ENCODE assay signal across 9 mouse cellular contexts in genomic region chr11:117628312-117628779, GRCm38 (mm10). TPM values are rescaled to one million over a fixed set of nuclear protein-coding genes. Genes with fewer than 3 reads are reported as not detected.
DNase-seq lines count a peak whose midpoint lies in the region; ATAC-seq lines count a peak whose summit lies in the region.
"Had no signal": no experiment of that assay in that cellular context is flagged by ENCODE, and none has a peak within 500 bp of the region (broad histone marks: within the 10 kb centered on the region; RNA-seq: fewer than 3 reads in every experiment).

No protein-coding gene starts in this region.

- H3K4me3 ChIP-seq in lung, embryonic 16.5 days (ENCODE audit: low read length): no peak overlapping the region
- H3K4me3 ChIP-seq in heart, embryonic 16.5 days (ENCODE audit: low read length): no peak overlapping the region
- H3K4me3 ChIP-seq: lung, embryonic 15.5 days had no signal

- H3K27me3 ChIP-seq in lung, embryonic 16.5 days (ENCODE audit: control insufficient read depth, insufficient read depth, low read depth, low read length): peaks cover 21% of the 10 kb centered on the region
- peaks cover 10% of the 10 kb centered on the region for H3K27me3 ChIP-seq in heart, embryonic 16.5 days (ENCODE audit: control insufficient read depth, insufficient read depth, low read length)

- DNase-seq in lung, postnatal 36 days: no peak
- DNase-seq in embryo, embryonic 10.5 days (ENCODE audit: low spot score): peak; percentile 65
- peak; percentile 66 to 77 for DNase-seq in left cerebral cortex, adult 9 months (ENCODE audit: low spot score in 2 of 2)
- peak; percentile 46 for DNase-seq in retina, postnatal 7 days (ENCODE audit: low read depth, low spot score)
- no peak for DNase-seq in spleen, postnatal 36 days (ENCODE audit: low spot score in 2 of 2)

- H3K4me1 ChIP-seq in lung, embryonic 16.5 days (replicated peaks; ENCODE audit: control insufficient read depth, insufficient read depth, low read length): 0 out of 2 replicates have a peak, but pooled peaks cover 5% of the 10 kb centered on the region
- peaks cover 4% of the 10 kb centered on the region for H3K4me1 ChIP-seq in heart, embryonic 16.5 days (ENCODE audit: control insufficient read depth, insufficient read depth, low read length)

- peak; percentile 45; the same call in 1 of the 2 replicates for ATAC-seq in lung, embryonic 16.5 days (ENCODE audit: low read depth)
- ATAC-seq in heart, embryonic 16.5 days (replicated peaks; ENCODE audit: extremely low read depth, insufficient read depth, low FRiP score): no peak
- ATAC-seq in inflammation-experienced regulatory T-cells, adult 6 months: no peak

- no peak overlapping the region for H3K4me2 ChIP-seq in lung, embryonic 16.5 days (ENCODE audit: low read depth, low read length)
- no peak overlapping the region for H3K4me2 ChIP-seq in heart, embryonic 16.5 days (ENCODE audit: low read depth, low read length)
- H3K4me2 ChIP-seq: lung, embryonic 15.5 days had no signal

- WGBS in lung, embryonic 16.5 days: 17% methylated on average over 9 of the region's 9 CpGs
- 12% methylated on average over 9 of the region's 9 CpGs for WGBS in heart, embryonic 16.5 days

- H3K27ac ChIP-seq in lung, embryonic 16.5 days (ENCODE audit: low read length): no peak overlapping the region
- no peak overlapping the region for H3K27ac ChIP-seq in heart, embryonic 16.5 days (ENCODE audit: low read length)
- H3K27ac ChIP-seq: lung, embryonic 15.5 days had no signal

- H3K9ac ChIP-seq in lung, embryonic 16.5 days (ENCODE audit: low read length): no peak overlapping the region
- H3K9ac ChIP-seq in heart, embryonic 16.5 days (ENCODE audit: low read length): peak overlapping the region; percentile 13; the same call in 1 of the 2 replicates
- H3K9ac ChIP-seq: lung, embryonic 15.5 days had no signal

- no peaks in the 10 kb centered on the region for H3K9me3 ChIP-seq in lung, embryonic 16.5 days (ENCODE audit: control insufficient read depth, low read length)
- H3K9me3 ChIP-seq in heart, embryonic 16.5 days (replicated peaks; ENCODE audit: control insufficient read depth, low read length): no peaks in the 10 kb centered on the region
- H3K9me3 ChIP-seq: lung, embryonic 15.5 days had no signal

- no peaks in the 10 kb centered on the region for H3K36me3 ChIP-seq in lung, embryonic 16.5 days (ENCODE audit: control insufficient read depth, insufficient read depth, low read length)
- H3K36me3 ChIP-seq in heart, embryonic 16.5 days (ENCODE audit: control insufficient read depth, insufficient read depth): no peaks in the 10 kb centered on the region
- H3K36me3 ChIP-seq: lung, embryonic 15.5 days had no signal

RNA-seq across cellular contexts. Expression of gene Tnrc6c, which starts 25.7 kb away (rescaled TPM):
- polyA plus RNA-seq in lung, embryonic 16.5 days (2015; fragmentation: Nextera tagmentation; extraction: Ambion mirVana): 8.6 and 9.3 TPM in 2 replicates
- 6.1 and 6.5 TPM in 2 replicates for polyA plus RNA-seq in heart, embryonic 16.5 days (2015; fragmentation: Nextera tagmentation; extraction: Ambion mirVana)
- 10 to 100 TPM; 10.8 to 19.2 (median 17.4) TPM for polyA plus RNA-seq in inflammation-experienced regulatory T-cells, adult 6 months (2017; shearing (Covaris generic))

Comparison
In these comparisons a context has a peak if more than half of its experiments do, and no peak if none do; other contexts are left out.
1. DNase-seq: peak in embryo, embryonic 10.5 days (single experiment), left cerebral cortex, adult 9 months (2 of 2) and retina, postnatal 7 days (single experiment); none in lung, postnatal 36 days (single experiment) and spleen, postnatal 36 days (0 of 2).